Mouse (Mus musculus) ES-E14 (cell line): ENCODE measurements at regions not wholly inside any gene's neighbourhood (a gene's known extent, or its start where the extent isn't known, plus 50 kb on each side); places are given as distances from the start of the nearest gene placed in this dataset.

Experiments
- DNase-seq: peaks from one replicate; pipeline ENCODE4 v3.0.0-alpha.2; 2013; ENCODE audit warnings: low read depth, low spot score
- H3K27ac ChIP-seq: 2 replicates; pipeline ENCODE4 v1.5.1; 2012; ENCODE audit warnings: low read depth, mild to moderate bottlenecking, low read length, moderate library complexity, mixed read lengths; ENCODE audit not compliant: poor library complexity, insufficient read depth, severe bottlenecking
- H3K36me3 ChIP-seq: 2 replicates; pipeline ENCODE4 v1.6.1; 2012; ENCODE audit warnings: mild to moderate bottlenecking, low read length, moderate library complexity, mixed read lengths; ENCODE audit not compliant: control insufficient read depth, poor library complexity, insufficient read depth, severe bottlenecking
- H3K4me1 ChIP-seq, 2 experiments: fragments of 150-350 bp in 1 of 2; sonication (generic) in 1 of 2; 2 replicates each; pipeline ENCODE4 v1.6.1; 2012; ENCODE audit warnings: low read length in 2 of 2, mild to moderate bottlenecking in 1 of 2, mixed read lengths in 1 of 2; ENCODE audit not compliant: control insufficient read depth in 2 of 2, insufficient read depth in 2 of 2, poor library complexity in 1 of 2
- H3K4me3 ChIP-seq, 2 experiments: fragments of 150-350 bp in 1 of 2; sonication (generic) in 1 of 2; 2 replicates each; pipeline ENCODE4 v1.5.1; 2012; ENCODE audit warnings: low read length in 2 of 2, low read depth in 1 of 2, mild to moderate bottlenecking in 1 of 2, mixed read lengths in 1 of 2; ENCODE audit not compliant: insufficient read depth in 1 of 2, poor library complexity in 1 of 2, severe bottlenecking in 1 of 2
- H3K9ac ChIP-seq: 2 replicates; pipeline ENCODE4 v1.6.1; 2012; ENCODE audit warnings: low read depth, mild to moderate bottlenecking, low read length, mixed read lengths; ENCODE audit not compliant: poor library complexity, insufficient read depth, severe bottlenecking
- H3K9me3 ChIP-seq: fragments of 150-350 bp; sonication (generic); 2 replicates; pipeline ENCODE4 v1.6.1; 2012; ENCODE audit warnings: low read depth, mild to moderate bottlenecking, low read length; ENCODE audit not compliant: control insufficient read depth, insufficient read depth
- CHD2 ChIP-seq: IDR thresholded peaks from 2 replicates; pipeline ENCODE4 v1.6.1; 2014; ENCODE audit warnings: mild to moderate bottlenecking, low read depth, low read length, inconsistent platforms
- HCFC1 ChIP-seq: IDR thresholded peaks from 2 replicates; pipeline ENCODE4 v1.6.1; 2012; ENCODE audit warnings: low read length, inconsistent platforms, borderline replicate concordance; ENCODE audit not compliant: insufficient read depth
- MAFK ChIP-seq: IDR thresholded peaks from 2 replicates; pipeline ENCODE4 v1.6.1; 2014; ENCODE audit warnings: mild to moderate bottlenecking, low read depth, low read length, inconsistent platforms; ENCODE audit not compliant: insufficient read depth
- ZC3H11A ChIP-seq: IDR thresholded peaks from 2 replicates; pipeline ENCODE4 v1.6.1; 2012; ENCODE audit warnings: low read depth, mild to moderate bottlenecking, inconsistent platforms, low read length, borderline replicate concordance
- ZNF384 ChIP-seq: IDR thresholded peaks from 2 replicates; pipeline ENCODE4 v1.6.1; 2012; ENCODE audit warnings: low read depth, low read length, inconsistent platforms
- in situ Hi-C, 2 experiments: fragments of 600-800 bp; cut with MboI; formaldehyde crosslinking; loops; one replicate each; pipeline ENCODE4 v1.15.1; 2025; ENCODE audit warnings: low sequenced_read_pairs in 2 of 2, inconsistent platforms in 1 of 2; ENCODE audit not compliant: unreplicated experiment in 2 of 2

DNA sequence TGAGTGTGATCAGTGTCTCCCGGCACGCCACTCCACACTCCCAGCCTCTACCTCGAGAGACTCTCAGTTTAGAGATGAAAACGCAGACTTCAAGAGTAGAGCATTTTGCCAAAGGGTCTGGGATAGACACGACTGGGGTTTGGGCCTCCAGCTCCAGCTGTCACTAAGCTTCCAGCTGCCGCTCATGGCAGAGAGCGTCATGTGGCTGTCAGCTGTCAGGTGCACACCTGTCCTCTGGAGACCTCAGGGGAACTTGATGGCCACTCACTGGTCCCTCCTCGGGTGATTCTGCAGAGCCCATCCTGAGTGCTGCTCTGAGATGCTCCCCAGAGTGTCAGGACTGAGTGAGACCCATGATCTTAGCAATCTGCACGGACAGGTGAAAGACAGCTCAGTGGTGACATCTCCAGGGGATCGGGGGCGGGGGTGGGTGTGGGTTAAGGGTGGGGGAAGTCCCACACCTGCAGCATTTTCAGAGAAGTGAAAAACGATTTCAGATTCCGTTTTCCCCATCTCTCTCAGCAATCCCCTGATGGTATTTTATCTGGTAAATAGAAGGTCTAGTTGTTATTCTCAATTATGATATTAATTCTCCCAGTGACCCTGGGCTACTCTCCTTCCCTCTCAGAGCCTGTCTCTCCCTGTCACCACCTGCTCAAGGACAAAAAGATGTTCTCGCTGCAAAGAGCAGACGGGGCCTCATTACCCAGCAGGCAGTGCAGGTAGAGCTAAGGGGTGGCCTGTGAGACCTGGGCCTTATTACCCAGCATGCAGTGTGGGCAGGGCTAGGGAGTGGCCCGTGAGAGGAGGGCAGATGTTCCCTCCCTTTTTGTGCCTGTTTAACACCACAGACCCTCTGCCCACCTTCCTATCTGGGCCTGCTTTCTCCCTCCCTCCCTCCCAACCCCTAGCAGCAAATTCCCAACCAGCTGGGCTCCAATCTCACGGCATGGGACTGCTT is 65.2 kb upstream of the Unc5a start:
- in situ Hi-C loops = loop anchor here in 1 of 2 experiments (10.0 kb wide), 1 partner anchor 79 kb away; no protein-coding TSS in a partner anchor
- Histone ChIP-seq H3K9me3 (no peaks in the 10 kb centered on the region), H3K4me3 (no peak overlapping the region), H3K9ac (no peak overlapping the region), H3K27ac (no peak overlapping the region; the same call in 1 of the 2 replicates), H3K36me3 (no peaks in the 10 kb centered on the region), H3K4me1 (peaks cover 0 to 8% of the 10 kb centered on the region in 2 experiments; a peak in 1 of 4 replicates)
- no peak for DNase-seq
- TF ChIP-seq HCFC1 = no peak
- no peak for TF ChIP-seq CHD2
- TF ChIP-seq ZNF384 = no peak
- TF ChIP-seq ZC3H11A = no peak
- TF ChIP-seq MAFK = no peak

- no peaks in the 10 kb centered on the region for H3K36me3 ChIP-seq
- TF ChIP-seq MAFK (no peak), HCFC1 (no peak), ZNF384 (no peak), ZC3H11A (no peak), CHD2 (no peak)
- H3K9me3 ChIP-seq = no peaks in the 10 kb centered on the region
- H3K9ac ChIP-seq = no peak overlapping the region
- DNase-seq = no peak
- in situ Hi-C loops = loop anchor here (5.0 to 10.0 kb wide), 2 partner anchors 78 to 80 kb away; no protein-coding TSS in a partner anchor
- peaks cover 0 to 9% of the 10 kb centered on the region in 2 experiments; a peak in 1 of 4 replicates for H3K4me1 ChIP-seq
- H3K27ac ChIP-seq = no peak overlapping the region
- H3K4me3 ChIP-seq = no peak overlapping the region
These were observed 64.3 kb upstream of the Unc5a start for GRCm38 (mm10) chr13:54884709-54885460.

GRCm38 (mm10) chr13:54887366-54887921 is 61.8 kb upstream of the Unc5a start:
- Histone ChIP-seq H3K9me3 (no peaks in the 10 kb centered on the region), H3K27ac (no peak overlapping the region), H3K4me1 (peaks cover 0 to 9% of the 10 kb centered on the region in 2 experiments; a peak in 1 of 4 replicates), H3K9ac (peak overlapping the region; percentile 1; the same call in 1 of the 2 replicates), H3K4me3 (peak overlapping the region in 1 of 2 experiments; percentile 42; a peak in 1 of 4 replicates), H3K36me3 (no peaks in the 10 kb centered on the region)
- in situ Hi-C loops = loop anchor here (5.0 to 10.0 kb wide), 2 partner anchors 80 to 83 kb away; no protein-coding TSS in a partner anchor
- no peak for DNase-seq
- TF ChIP-seq HCFC1 (no peak), ZNF384 (no peak), CHD2 (no peak), ZC3H11A (no peak), MAFK (no peak)

GRCm38 (mm10) chr13:54888021-54888420 is 61.2 kb upstream of the Unc5a start:
- H3K36me3 ChIP-seq = no peaks in the 10 kb centered on the region
- H3K9ac ChIP-seq = no peak overlapping the region
- no peak for DNase-seq
- in situ Hi-C loops = loop anchor here (5.0 to 10.0 kb wide), 2 partner anchors 81 to 83 kb away; no protein-coding TSS in a partner anchor
- H3K27ac ChIP-seq = no peak overlapping the region
- H3K4me1 ChIP-seq = peaks cover 0 to 9% of the 10 kb centered on the region in 2 experiments; a peak in 1 of 4 replicates
- H3K4me3 ChIP-seq = no peak overlapping the region
- no peaks in the 10 kb centered on the region for H3K9me3 ChIP-seq
- TF ChIP-seq CHD2 (no peak), ZC3H11A (no peak), MAFK (no peak), HCFC1 (no peak), ZNF384 (no peak)
